In the genomic region with DNA sequence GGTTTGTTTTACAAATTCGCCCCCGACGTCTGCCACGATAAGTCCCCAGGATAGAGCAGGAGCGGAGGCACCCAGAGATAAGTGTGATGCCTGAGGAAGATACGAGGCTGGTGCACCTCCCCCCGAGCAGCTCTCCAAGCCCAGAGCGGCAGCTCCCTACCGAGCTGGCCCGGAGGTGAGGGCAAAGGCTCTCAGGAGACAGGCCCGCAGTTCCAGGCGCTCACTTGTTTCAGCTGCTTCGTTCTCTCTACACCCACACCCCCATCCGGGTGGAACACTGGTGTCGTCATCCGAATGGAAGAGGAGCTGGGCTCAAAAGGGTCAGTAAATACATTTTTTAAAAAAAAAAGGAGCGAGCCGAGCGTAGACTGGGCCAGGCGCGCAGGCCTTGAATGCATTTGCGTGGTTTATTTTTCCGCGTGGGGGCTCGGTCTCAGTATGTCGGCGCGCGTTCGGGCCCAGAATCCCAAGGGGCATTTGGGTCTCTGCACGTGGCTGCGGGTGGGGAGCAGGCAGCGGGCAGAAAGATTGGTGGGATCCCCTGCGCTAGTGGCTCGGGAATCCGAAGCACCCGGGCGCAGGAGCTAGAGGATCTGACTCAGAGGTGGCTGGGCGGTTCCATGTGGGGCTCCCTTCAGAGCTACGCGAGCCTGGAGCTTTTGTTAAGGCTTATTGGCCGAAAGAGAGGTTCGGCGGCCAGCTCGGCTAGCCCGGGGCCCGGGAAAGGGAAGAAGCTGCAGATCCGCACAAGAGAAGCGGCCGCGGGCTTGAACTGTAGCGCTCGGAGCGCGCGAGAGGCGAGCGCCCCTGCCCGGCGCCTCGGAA, we compare ENCODE assay signal across 8 mouse cellular contexts. TPM values are rescaled to one million over a fixed set of nuclear protein-coding genes. Genes with fewer than 3 reads are reported as not detected.
DNase-seq lines count a peak whose midpoint lies in the region; ATAC-seq and TF ChIP-seq lines count a peak whose summit lies in the region.

No protein-coding gene starts in this region.

- under 1% methylated on average over 61 of the region's 61 CpGs for WGBS in forebrain, embryonic 10.5 days
- WGBS in hindbrain, embryonic 15.5 days: under 1% methylated on average over 61 of the region's 61 CpGs
- 1% methylated on average over 42 of the region's 61 CpGs for WGBS in lung, postnatal 0 days

- peak overlapping the region; percentile 84 for H3K27ac ChIP-seq in forebrain, embryonic 10.5 days
- H3K27ac ChIP-seq in hindbrain, embryonic 15.5 days (replicated peaks): 0 out of 2 replicates have a peak overlapping the region, but pooled peaks have one; percentile 29
- H3K27ac ChIP-seq in lung, postnatal 0 days (ENCODE audit: low read length): peak overlapping the region; percentile 95

- H3K9ac ChIP-seq in hindbrain, embryonic 15.5 days: 0 out of 2 replicates have a peak overlapping the region, but pooled peaks have one; percentile 11
- H3K9ac ChIP-seq in lung, postnatal 0 days (replicated peaks; ENCODE audit: low read depth): peak overlapping the region; percentile 20

- H3K36me3 ChIP-seq in forebrain, embryonic 10.5 days (replicated peaks): no peaks in the 10 kb centered on the region
- H3K36me3 ChIP-seq in hindbrain, embryonic 15.5 days: no peaks in the 10 kb centered on the region
- H3K36me3 ChIP-seq in lung, postnatal 0 days (ENCODE audit: insufficient read depth, low read length): no peaks in the 10 kb centered on the region

- no peaks in the 10 kb centered on the region for H3K9me3 ChIP-seq in forebrain, embryonic 10.5 days
- H3K9me3 ChIP-seq in hindbrain, embryonic 15.5 days: no peaks in the 10 kb centered on the region
- no peaks in the 10 kb centered on the region for H3K9me3 ChIP-seq in lung, postnatal 0 days (ENCODE audit: low read length)

- TF ChIP-seq EP300 in lung, postnatal 0 days (IDR thresholded peaks at IDR 0.05): no peak

- H3K4me1 ChIP-seq in forebrain, embryonic 10.5 days: peaks cover 49% of the 10 kb centered on the region
- peaks cover 14% of the 10 kb centered on the region for H3K4me1 ChIP-seq in hindbrain, embryonic 15.5 days (replicated peaks)
- peaks cover 11% of the 10 kb centered on the region; the same call in 1 of the 2 replicates for H3K4me1 ChIP-seq in lung, postnatal 0 days (ENCODE audit: insufficient read depth, low read depth, low read length)

- DNase-seq in ovary, postnatal 36 days (ENCODE audit: low spot score): peak; percentile 33
- DNase-seq in ovary, postnatal 10 days (ENCODE audit: low spot score): no peak
- DNase-seq in forebrain, embryonic 10.5 days (ENCODE audit: extremely low spot score, low spot score): no peak
- peak; percentile 83 for DNase-seq in lung, postnatal 0 days (ENCODE audit: low spot score)
- DNase-seq in cerebellum, postnatal 4 days (ENCODE audit: low spot score in 2 of 2): no peak
- DNase-seq in thymus, postnatal 0 days (ENCODE audit: low spot score): no peak
- no peak for DNase-seq in frontal cortex, postnatal 10 days (ENCODE audit: low spot score in 2 of 2)

- no peak for TF ChIP-seq CTCF in lung, postnatal 0 days (IDR thresholded peaks at IDR 0.05)

- ATAC-seq in hindbrain, embryonic 15.5 days (ENCODE audit: low FRiP score, low read depth): no peak; the same call in 1 of the 2 replicates
- ATAC-seq in lung, postnatal 0 days: peak; percentile 1; the same call in 1 of the 2 replicates

- H3K4me3 ChIP-seq in forebrain, embryonic 10.5 days: peak overlapping the region; percentile 53
- peak overlapping the region; percentile 26 for H3K4me3 ChIP-seq in hindbrain, embryonic 15.5 days
- H3K4me3 ChIP-seq in lung, postnatal 0 days (ENCODE audit: low read depth, low read length): peak overlapping the region; percentile 59

- peaks cover 100% of the 10 kb centered on the region for H3K27me3 ChIP-seq in forebrain, embryonic 10.5 days (ENCODE audit: poor library complexity, severe bottlenecking)
- peaks cover 88% of the 10 kb centered on the region for H3K27me3 ChIP-seq in hindbrain, embryonic 15.5 days
- no peaks in the 10 kb centered on the region; the same call in 1 of the 2 replicates for H3K27me3 ChIP-seq in lung, postnatal 0 days (replicated peaks; ENCODE audit: insufficient read depth, low read length)

- peak overlapping the region; percentile 54 for H3K4me2 ChIP-seq in hindbrain, embryonic 15.5 days
- peak overlapping the region; percentile 63 for H3K4me2 ChIP-seq in lung, postnatal 0 days (replicated peaks; ENCODE audit: low read depth, low read length)

RNA-seq across cellular contexts. Expression of gene Tbx3, which starts 0.5 kb away (rescaled TPM):
- polyA plus RNA-seq in forebrain, embryonic 10.5 days (2016; fragmentation: Nextera tagmentation; extraction: Ambion mirVana): 10.6 and 13.9 TPM in 2 replicates
- 4.0 and 5.0 TPM in 2 replicates for polyA plus RNA-seq in hindbrain, embryonic 15.5 days (2015; fragmentation: Nextera tagmentation; extraction: Ambion mirVana)
- 44.7 and 54.8 TPM in 2 replicates for polyA plus RNA-seq in lung, postnatal 0 days (2015; fragmentation: Nextera tagmentation; extraction: Ambion mirVana)
- polyA plus RNA-seq in thymus, postnatal 0 days (2015; fragmentation: Nextera tagmentation; extraction: Ambion mirVana): 1.3 and 1.4 TPM in 2 replicates

Comparison
In these comparisons a context has a peak if more than half of its experiments do, and no peak if none do; other contexts are left out.
1. DNase-seq: peak in ovary, postnatal 36 days (single experiment) and lung, postnatal 0 days (single experiment); none in ovary, postnatal 10 days (single experiment), forebrain, embryonic 10.5 days (single experiment), cerebellum, postnatal 4 days (0 of 2), thymus, postnatal 0 days (single experiment) and frontal cortex, postnatal 10 days (0 of 2).
2. H3K27ac ChIP-seq: peak in every context shown above with its lines; median percentile 95 in lung, postnatal 0 days; 84 in forebrain, embryonic 10.5 days; 29 in hindbrain, embryonic 15.5 days.
3. Peak in every context shown above with its lines, with median percentiles within 50 percentile points of each other: H3K4me3 ChIP-seq.